Mouse (Mus musculus) olfactory bulb, adult 2 months (tissue): ENCODE measurements around the gene Tcp11x2.

ENCODE experiments used
- CTCF ChIP-seq: fragments of 200-500 bp; IDR thresholded peaks from 2 replicates; pipeline ENCODE4 v1.5.1; 2012; ENCODE audit warnings: low read depth, mild to moderate bottlenecking, low read length, moderate library complexity; ENCODE audit not compliant: insufficient read depth
- POLR2A ChIP-seq: fragments of 200-500 bp; IDR thresholded peaks from 2 replicates; pipeline ENCODE4 v1.6.1; 2012; ENCODE audit warnings: mild to moderate bottlenecking, low read depth, low read length, moderate library complexity; ENCODE audit not compliant: insufficient read depth

DNA sequence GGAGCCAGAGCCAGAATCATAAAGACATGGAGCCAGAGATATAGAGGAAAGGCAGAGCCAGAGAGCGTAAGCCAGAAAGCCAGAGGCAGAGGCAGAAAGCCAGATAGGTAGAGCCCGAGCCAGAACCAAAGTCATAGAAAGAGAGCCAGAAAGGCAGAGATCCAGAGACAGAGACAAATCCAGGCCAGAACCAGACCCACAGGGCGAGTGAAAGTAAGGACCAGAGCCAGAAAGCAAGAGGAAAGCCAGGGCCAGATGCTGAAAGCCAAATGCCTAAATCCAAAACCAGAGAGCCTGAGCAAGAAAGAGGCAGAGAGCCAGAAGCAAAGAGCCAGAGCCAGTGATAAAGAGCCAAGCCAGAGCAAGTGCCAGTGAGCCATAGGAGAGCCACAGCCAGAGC, 5.8 kb downstream of the Tcp11x2 start:
- TF ChIP-seq CTCF: no peak
- no peak for TF ChIP-seq POLR2A
